Mouse (Mus musculus) cerebellum, adult 2 months (tissue): ENCODE measurements at regions not wholly inside any gene's neighbourhood (a gene's known extent, or its start where the extent isn't known, plus 50 kb on each side); places are given as distances from the start of the nearest gene placed in this dataset.

Experiments used
- CTCF ChIP-seq: fragments of 200-500 bp; IDR thresholded peaks from 2 replicates; pipeline ENCODE4 v1.5.1; 2011; ENCODE audit warnings: low read depth, mild to moderate bottlenecking, control low read depth, low read length, moderate library complexity, borderline replicate concordance; ENCODE audit not compliant: insufficient read depth
- POLR2A ChIP-seq: fragments of 200-500 bp; IDR thresholded peaks from 2 replicates; pipeline ENCODE4 v1.6.1; 2011; ENCODE audit warnings: low read length, control low read depth, borderline replicate concordance; ENCODE audit not compliant: insufficient read depth

DNA sequence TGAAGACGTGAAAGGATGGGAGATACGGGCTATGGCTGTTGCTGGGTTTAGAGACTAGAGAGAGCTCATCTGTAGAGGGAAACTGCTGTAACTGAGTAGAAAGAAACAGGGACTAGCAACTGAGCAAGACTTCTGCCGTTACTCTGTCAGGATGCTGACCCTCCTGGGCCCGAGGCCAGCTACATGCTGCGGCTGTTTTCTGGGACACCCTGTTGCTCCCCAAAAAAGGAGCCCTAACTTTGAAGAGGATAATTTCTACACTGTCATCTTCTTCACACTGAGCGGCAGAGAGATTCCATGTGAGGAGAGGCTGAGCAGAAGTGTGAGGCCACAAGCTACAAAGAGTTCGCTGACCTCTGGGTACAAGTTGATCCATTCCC lies 74.2 kb upstream of the Ralgps2 start:
- TF ChIP-seq POLR2A (no peak), CTCF (no peak)
